Mouse (Mus musculus) testis, adult 2 months (tissue): Measurements from ENCODE around the gene Saal1.

Experiments
- CTCF ChIP-seq: fragments of 200-500 bp; IDR thresholded peaks from 2 replicates; pipeline ENCODE4 v1.5.1; 2012; ENCODE audit warnings: low read depth, mild to moderate bottlenecking, inconsistent platforms, low read length, moderate library complexity; ENCODE audit not compliant: control insufficient read depth, insufficient read depth, insufficient replicate concordance
- POLR2A ChIP-seq: fragments of 200-500 bp; IDR thresholded peaks from 2 replicates; pipeline ENCODE4 v1.6.1; 2012; ENCODE audit warnings: low read depth, mild to moderate bottlenecking, inconsistent platforms, low read length, moderate library complexity; ENCODE audit not compliant: control insufficient read depth

DNA sequence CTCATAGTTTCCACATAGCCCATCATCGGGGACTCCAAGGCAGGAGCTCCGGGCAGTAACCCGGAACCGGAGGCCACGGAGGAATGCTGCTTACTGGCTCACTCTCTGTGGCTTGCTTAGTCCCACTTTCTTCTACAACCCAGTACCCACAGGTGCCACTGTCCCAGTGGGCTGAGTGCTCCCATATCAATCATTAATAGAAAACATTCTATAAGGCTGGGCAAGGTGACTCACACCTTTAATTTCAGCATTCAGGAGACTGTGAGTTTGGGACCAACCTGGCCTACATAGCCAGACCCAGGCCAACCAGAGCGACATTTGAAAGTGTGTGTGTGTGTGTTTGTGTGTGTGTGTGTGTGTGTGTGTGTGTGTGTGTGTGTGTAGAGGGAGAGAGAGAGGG is 12.9 kb upstream of the Saal1 start:
- no peak for TF ChIP-seq CTCF
- TF ChIP-seq POLR2A: no peak
